Mouse (Mus musculus) common myeloid progenitor, adult 5-6 weeks (primary cell): ENCODE measurements around the gene Pls3. TPM values are rescaled to one million over a fixed set of nuclear protein-coding genes. Genes with fewer than 3 reads are reported as not detected.

Experiments used
- ATAC-seq: replicated peaks from 2 replicates; pipeline ENCODE4 v1.8.0; 2016; ENCODE audit warnings: low read depth, mild to moderate bottlenecking, moderate TSS enrichment, inconsistent platforms; ENCODE audit not compliant: poor library complexity, severe bottlenecking
- total RNA-seq: library from RNA; stranded (forward); fragments of 200-1000, 187-1606 nt; gene quantifications from 2 replicates; pipeline ENCODE4 v1.2.3, GENCODE M21; 2017

The Pls3 gene
- 3.7 TPM in 2 replicates for total RNA-seq

DNA sequence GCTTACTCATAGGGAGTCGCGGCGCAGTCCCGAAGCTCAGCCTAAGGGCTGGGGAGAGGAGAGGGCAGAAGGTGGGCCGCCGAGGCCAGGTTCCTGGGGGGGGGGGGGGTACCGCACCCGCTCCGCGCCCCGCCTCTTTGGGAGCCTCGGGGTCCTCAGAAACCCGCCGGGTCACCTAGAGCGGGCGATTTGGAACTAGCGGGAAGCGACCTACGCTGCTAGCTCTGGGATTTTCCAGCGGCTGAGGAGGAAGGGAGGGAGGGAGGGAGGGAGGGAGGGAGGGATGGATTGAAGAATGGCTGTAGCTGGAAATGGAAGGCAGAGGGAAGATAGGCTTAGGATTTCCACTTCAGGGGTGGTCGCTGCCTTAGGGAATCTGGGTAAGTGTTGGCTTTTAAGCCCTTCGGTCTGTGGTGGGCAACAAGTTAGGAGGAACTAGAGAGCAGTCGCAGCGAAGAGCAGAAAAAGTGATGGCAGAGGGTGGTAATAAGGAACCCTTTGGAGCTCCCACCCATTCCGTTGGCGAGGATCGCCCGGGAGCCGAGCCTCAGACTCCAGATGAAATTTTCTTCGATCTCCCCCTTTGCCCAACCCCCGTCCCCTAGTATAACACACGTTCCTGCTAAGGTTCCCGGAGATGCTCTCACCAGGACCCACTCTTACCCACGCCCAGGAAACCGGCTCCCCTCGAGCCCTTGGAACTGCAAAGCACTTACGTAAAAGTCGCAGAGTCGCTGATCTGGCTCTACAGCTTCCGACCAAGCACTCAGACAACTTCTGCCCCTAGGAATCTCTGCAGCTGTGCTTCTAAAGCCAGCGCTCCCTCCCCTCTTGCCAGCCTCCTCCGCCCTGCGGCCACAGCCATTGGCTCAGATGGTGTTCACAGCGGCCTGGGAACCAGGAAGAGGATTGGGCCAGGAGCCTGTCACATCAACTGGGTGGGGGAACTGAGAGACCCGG, at the start of gene Pls3:
TSS of gene Pls3 (minus strand) at position 851 of the 960 bp plus-strand sequence.
- peak; percentile 100 for ATAC-seq

- ATAC-seq, result no peak
Observed at GRCm38 (mm10) chrX:75895716-75896115, 20.7 kb upstream of the Pls3 start.

GRCm38 (mm10) chrX:75875566-75875965, 584 bp upstream of the Pls3 start:
- no peak for ATAC-seq

DNA sequence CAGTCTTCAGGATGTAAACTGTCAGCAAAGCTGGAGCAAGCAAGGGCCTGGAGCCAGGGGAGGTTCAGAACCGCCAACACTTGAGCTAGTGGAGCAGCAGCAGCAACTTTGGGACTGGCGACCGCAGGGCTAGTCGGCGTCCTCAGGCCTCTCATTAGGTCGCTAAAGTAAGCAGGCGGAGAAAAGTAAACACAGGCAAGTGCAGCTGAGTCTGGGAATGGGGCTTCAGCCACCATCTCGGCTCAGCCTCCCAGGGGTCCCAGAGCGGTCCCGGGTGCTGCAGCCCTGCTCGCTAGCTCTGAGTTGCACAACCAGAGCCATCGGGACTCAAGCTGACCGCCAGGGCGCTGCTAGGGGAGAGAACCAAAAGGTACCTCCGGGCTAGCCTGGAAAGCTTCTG, 1.2 kb downstream of the Pls3 start:
- ATAC-seq, result 0 out of 2 replicates have a peak, but pooled peaks have one; percentile 27

DNA sequence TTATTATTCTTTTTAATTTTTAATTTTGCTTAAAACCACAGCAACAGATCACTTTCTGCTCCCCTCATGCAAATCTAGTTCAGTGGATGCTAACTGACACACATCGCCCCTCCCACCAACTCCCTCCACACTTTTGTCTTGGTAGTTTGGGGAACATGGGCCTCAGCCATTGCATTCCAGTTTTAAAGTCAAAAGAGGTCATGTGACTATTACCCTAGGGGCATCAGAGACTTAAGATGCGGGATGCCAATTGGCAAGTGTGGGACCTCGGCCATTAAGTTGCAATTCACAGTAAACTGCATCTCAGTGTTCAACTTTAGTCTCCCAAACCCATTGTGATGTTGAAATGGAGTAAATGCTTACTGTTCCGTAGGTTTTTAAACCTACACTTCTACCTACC, 1.7 kb downstream of the Pls3 start:
- ATAC-seq, result no peak

DNA sequence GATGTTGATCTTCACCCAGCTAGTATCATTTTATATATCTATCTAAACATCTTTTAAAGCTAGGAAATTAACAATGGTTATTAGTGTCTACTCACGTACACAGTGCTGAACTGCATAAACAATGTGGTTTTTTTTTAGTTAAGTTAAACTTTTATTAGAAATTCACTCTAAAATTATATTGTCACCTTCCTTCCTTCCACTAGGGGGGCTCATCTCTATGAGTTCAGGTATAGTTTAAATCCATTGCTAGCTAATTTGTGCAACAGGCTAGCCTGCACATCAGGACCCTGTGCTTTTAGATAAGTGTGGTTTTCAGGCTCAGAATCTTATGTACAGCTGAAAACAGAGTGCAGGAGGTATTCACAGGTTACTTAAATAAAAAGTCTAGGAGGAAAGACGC, 3.1 kb downstream of the Pls3 start:
- 0 out of 2 replicates have a peak, but pooled peaks have one; percentile 20 for ATAC-seq

GRCm38 (mm10) chrX:75861715-75862114, 13.3 kb downstream of the Pls3 start:
- no peak for ATAC-seq

DNA sequence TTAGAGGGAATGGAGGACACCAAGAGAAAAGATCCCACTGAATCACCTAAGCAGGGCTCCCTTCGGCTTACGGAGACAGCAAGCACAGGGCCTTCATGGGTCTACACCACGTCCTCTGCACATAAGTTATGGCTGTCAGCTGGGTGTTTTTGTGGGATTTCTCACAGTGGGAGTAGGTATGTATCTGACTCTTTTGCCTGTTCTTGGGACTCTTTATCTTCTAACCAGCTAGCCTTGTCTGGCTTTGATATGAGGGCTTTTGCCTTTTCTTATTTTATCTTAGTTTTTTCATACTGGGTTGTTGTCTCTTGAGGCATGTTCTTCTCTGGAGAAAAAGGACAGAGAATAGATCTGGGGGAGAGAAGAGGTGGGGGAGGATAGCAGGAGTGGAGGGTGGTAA, 20.7 kb downstream of the Pls3 start:
- ATAC-seq, result no peak

GRCm38 (mm10) chrX:75844290-75844689, 30.7 kb downstream of the Pls3 start:
- no peak for ATAC-seq

DNA sequence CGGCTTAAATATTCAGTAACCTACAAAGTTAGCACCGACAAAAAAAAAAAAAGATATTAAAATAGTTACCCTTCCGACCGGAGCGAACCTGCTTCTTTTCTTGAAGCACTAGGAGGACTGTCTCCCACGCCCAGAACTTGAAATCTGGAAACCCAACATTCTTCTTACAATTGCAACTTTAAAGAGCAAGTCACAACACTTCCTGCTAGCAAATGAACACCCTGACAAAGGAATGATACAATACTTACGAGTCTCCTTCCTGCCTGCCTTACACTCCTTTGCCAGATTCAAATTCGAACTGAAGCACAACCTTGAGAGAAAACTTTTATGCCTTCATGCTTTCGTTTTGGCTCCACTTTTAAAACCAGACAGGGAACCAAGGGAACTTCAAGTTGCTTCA, 32.1 kb downstream of the Pls3 start:
- ATAC-seq, result no peak

DNA sequence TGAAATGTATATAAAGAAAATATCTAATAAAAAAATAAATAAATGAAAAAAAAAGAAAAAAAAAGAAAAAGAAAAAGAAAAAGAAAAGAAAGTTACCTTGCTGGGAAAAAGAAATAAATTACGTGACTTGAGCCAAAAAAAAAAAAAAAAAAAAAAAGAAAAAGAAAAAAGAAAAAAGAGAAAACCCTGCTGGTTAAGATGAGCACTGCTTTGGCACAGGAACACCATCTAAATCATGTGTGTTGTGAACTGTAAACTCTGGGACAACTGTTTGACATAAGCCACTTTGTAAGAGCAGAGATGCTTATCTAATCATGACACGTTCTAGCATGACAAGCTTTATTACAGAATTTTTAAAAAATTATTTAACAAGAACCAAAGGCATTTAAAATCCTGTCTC, 32.9 kb downstream of the Pls3 start:
- no peak for ATAC-seq

- no peak for ATAC-seq
Observed at GRCm38 (mm10) chrX:75840263-75840662, 34.7 kb downstream of the Pls3 start.

GRCm38 (mm10) chrX:75834836-75835235, 40.1 kb downstream of the Pls3 start:
- no peak for ATAC-seq

DNA sequence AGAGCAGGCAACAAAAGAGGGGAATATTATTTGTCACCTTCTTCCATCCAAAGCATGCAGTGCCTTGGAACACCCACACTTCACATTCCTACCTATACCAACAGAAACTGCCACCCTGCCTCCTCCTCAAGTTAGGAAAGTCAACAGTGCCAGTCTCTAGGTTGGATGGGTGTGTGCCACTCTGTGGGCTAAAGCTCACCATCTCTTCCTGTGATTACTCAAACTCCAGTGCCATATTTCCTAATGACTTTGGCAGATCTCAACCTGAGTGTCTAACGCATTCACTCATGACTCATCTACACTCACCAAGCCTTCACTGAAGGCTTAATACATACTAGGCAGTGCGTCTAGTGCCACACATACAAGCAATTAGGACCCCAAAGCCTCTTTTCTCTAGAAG, 40.7 kb downstream of the Pls3 start:
- ATAC-seq, result no peak

GRCm38 (mm10) chrX:75833006-75833641, 41.9 kb downstream of the Pls3 start:
- no peak for ATAC-seq

- ATAC-seq, result no peak
Observed at GRCm38 (mm10) chrX:75829867-75830255, 45.1 kb downstream of the Pls3 start.

GRCm38 (mm10) chrX:75829240-75829866, 45.6 kb downstream of the Pls3 start:
- no peak for ATAC-seq

GRCm38 (mm10) chrX:75818647-75819271, 56.2 kb downstream of the Pls3 start:
- ATAC-seq, result no peak

- ATAC-seq, result no peak
Observed at GRCm38 (mm10) chrX:75814958-75815357, 60.0 kb downstream of the Pls3 start.

- ATAC-seq, result no peak
Observed at GRCm38 (mm10) chrX:75814123-75814522, 60.9 kb downstream of the Pls3 start.
